Mouse (Mus musculus) limb, embryonic 11.5 days (tissue): ENCODE results near the gene Engase. TPM values are rescaled to one million over a fixed set of nuclear protein-coding genes. Genes with fewer than 3 reads are reported as not detected.

ENCODE experiments used
- ATAC-seq: fragments of 200-750 bp; cut with Nextera tagmentation; 2 replicates; pipeline ENCODE4 v1.8.0; 2017; ENCODE audit warnings: low read depth; ENCODE audit not compliant: insufficient number of reproducible peaks, low FRiP score, low TSS enrichment
- DNase-seq: peaks from one replicate; pipeline ENCODE4 v3.0.0-alpha.2; 2015; ENCODE audit warnings: low spot score
- H3K27ac ChIP-seq: fragments of 300-500 bp; sonication (generic); replicated peaks from 2 replicates; pipeline ENCODE4 v1.5.1; 2014; ENCODE audit warnings: low read depth, mild to moderate bottlenecking, low read length
- H3K27me3 ChIP-seq: fragments of 300-500 bp; sonication (generic); 2 replicates; pipeline ENCODE4 v1.6.1; 2014; ENCODE audit warnings: mild to moderate bottlenecking, low read length, mixed read lengths; ENCODE audit not compliant: control insufficient read depth, insufficient read depth
- H3K36me3 ChIP-seq: fragments of 300-500 bp; sonication (generic); 2 replicates; pipeline ENCODE4 v1.6.1; 2014; ENCODE audit warnings: mild to moderate bottlenecking, low read length, moderate library complexity, mixed read lengths; ENCODE audit not compliant: control insufficient read depth, insufficient read depth
- H3K4me1 ChIP-seq: fragments of 300-500 bp; sonication (generic); 2 replicates; pipeline ENCODE4 v1.6.1; 2014; ENCODE audit warnings: low read length, mixed read lengths; ENCODE audit not compliant: control insufficient read depth, insufficient read depth
- H3K4me2 ChIP-seq: fragments of 300-500 bp; sonication (generic); 2 replicates; pipeline ENCODE4 v1.6.1; 2014; ENCODE audit warnings: low read depth, mild to moderate bottlenecking, moderate library complexity; ENCODE audit not compliant: severe bottlenecking
- H3K4me3 ChIP-seq: fragments of 300-500 bp; sonication (generic); 2 replicates; pipeline ENCODE4 v1.5.1; 2014; ENCODE audit warnings: low read depth, low read length
- H3K9ac ChIP-seq: fragments of 300-500 bp; sonication (generic); 2 replicates; pipeline ENCODE4 v1.6.1; 2014; ENCODE audit warnings: mild to moderate bottlenecking, low read length
- H3K9me3 ChIP-seq: fragments of 300-500 bp; sonication (generic); 2 replicates; pipeline ENCODE4 v1.6.1; 2016; ENCODE audit warnings: low read length; ENCODE audit not compliant: control insufficient read depth
- WGBS: fragments of 180-500 bp; shearing (Covaris S2); extraction: QIAGEN DNeasy Blood & Tissue Kit; methylation state at CpG from one replicate; pipeline ENCODE4 v1.1.7; 2014; 5-methylcytosine and 5-hydroxymethylcytosine counted together
- polyA plus RNA-seq: library from polyadenylated mRNA; unstranded; fragments of >200 nt; fragmentation: Nextera tagmentation; extraction: Ambion mirVana; gene quantifications from 2 replicates; pipeline ENCODE4 v1.2.1, GENCODE M21; 2014

Engase gene
- polyA plus RNA-seq, 1 experiment from 2014 or later: 4.8 TPM

DNA sequence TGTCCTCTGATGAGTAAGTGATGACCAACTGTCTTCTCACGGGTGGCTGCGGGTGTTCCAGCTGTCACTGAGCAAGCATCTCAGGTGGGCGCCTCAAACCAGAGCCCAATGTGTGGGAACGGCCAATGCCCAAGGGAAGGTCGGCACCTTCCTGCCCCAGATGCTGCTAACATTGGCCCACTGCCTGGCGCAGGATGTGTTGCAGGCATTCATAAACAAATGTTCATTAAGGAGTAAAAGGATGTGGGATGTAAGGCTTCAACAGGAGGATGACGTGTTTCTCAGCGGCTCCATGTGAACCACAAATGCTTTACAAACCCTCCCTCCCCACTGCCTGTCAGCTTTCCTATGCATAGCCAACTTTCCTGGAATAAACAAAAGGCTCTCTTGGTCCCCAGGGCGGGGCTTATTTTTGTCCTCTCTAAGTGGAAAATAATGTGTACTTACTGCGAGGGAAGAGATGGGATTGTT lies 43.2 kb upstream of the Engase start:
- peak overlapping the region; percentile 45; the same call in 1 of the 2 replicates for H3K9ac ChIP-seq
- H3K4me1 ChIP-seq: peaks cover 38% of the 10 kb centered on the region

DNA sequence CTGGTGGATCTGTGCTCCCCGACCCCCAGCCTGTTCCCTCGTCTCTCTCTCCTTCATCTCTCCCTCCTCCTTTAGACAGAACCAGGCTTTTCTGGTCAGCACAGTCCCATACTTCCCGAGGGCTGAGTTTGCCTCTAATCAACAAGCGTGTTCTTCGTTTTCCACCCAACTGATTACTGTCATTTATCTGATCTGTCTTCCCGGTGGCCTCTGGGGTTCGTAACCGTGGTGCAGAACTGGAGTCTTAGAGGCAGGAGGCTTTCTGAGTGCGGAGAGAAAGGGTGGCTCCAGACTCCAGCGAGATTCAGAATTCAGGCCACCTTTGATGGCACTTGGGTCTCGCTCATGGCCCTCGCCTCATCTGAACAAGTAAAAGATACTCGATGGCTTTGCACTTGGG lies 42.5 kb upstream of the Engase start:
- Histone ChIP-seq H3K4me2 (peak overlapping the region; percentile 28; the same call in 1 of the 2 replicates), H3K27ac (no peak overlapping the region), H3K27me3 (no peaks in the 10 kb centered on the region), H3K36me3 (no peaks in the 10 kb centered on the region), H3K9ac (peak overlapping the region; percentile 45; the same call in 1 of the 2 replicates), H3K9me3 (no peaks in the 10 kb centered on the region), H3K4me1 (peaks cover 39% of the 10 kb centered on the region), H3K4me3 (0 out of 2 replicates have a peak overlapping the region, but pooled peaks have one; percentile 12)
- DNase-seq (no peak), ATAC-seq (no peak)
- WGBS: 37% methylated on average over 13 of the region's 13 CpGs

More for the DNA sequence above, 43.2 kb upstream of the Engase start:
- Histone ChIP-seq H3K27me3 (no peaks in the 10 kb centered on the region), H3K9me3 (no peaks in the 10 kb centered on the region), H3K27ac (no peak overlapping the region), H3K4me3 (no peak overlapping the region), H3K36me3 (no peaks in the 10 kb centered on the region), H3K4me2 (peak overlapping the region; percentile 28; the same call in 1 of the 2 replicates)
- 75% methylated on average over 10 of the region's 10 CpGs for WGBS
- ATAC-seq: no peak
- no peak for DNase-seq

DNA sequence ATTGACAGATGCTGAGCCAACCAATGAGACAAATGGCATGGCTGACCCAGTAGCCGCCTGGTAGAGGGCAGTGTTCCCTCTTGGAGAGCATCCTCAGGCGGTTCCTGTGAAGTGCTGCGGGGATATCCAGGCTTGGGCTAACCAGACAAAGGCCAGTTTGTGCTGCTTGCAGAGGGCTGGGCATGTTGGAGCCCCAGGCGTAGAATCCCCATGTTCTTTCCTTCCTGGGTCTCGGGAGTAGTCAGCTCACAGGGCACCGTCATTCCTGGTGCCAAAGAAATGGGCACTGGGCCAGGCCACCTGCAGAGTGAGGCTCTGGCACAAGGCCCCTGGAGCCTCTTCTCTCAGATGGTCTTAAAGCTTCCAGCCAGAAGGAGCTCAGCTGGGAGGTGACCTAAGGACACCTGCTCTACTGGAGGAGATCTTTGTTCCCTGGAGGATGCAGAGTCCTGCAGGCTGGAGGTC lies 40.1 kb upstream of the Engase start:
- no peaks in the 10 kb centered on the region for H3K36me3 ChIP-seq

DNA sequence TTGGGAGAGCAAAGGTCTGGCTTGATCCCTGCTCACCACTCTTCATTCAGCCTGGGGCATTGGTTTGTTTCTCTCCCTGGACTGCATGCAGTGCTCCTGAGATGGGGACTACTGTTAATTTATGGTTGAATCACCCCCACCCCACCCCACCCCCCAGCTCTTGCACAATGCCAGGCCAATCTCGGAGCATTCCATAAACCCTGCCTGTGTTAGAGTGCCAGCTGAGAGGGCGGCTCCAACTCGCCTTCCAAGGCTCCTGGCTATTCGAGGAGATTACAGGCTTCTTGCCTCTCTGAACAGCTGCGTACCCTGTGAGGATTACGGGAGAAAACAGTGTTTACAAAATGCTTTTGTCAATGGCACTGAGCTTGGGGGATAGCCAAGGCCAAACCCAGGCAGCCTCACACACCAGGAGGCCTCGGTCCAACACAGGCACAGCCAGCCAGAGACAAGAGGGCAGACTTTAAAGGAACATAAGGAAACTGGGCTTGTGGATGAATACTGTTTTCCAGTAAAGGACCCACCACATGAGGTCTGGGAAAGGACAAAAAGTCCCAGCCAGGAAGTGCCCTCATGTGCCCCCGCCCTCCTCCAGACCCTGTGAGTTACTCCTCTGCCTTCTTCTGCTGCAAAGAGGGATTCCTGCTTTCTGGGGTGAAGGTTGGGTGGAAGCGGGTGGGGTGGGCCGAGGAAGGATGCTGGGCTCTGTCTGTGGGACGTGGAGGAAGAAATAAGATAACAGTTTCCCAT lies 37.8 kb upstream of the Engase start:
- no peak for ATAC-seq
- Histone ChIP-seq H3K4me1 (peaks cover 29% of the 10 kb centered on the region), H3K27me3 (no peaks in the 10 kb centered on the region), H3K36me3 (no peaks in the 10 kb centered on the region), H3K4me3 (no peak overlapping the region), H3K9ac (no peak overlapping the region; the same call in 1 of the 2 replicates), H3K27ac (no peak overlapping the region), H3K9me3 (no peaks in the 10 kb centered on the region), H3K4me2 (no peak overlapping the region)
- no peak for DNase-seq
- 42% methylated on average over 11 of the region's 11 CpGs for WGBS

More for the DNA sequence above, 40.1 kb upstream of the Engase start:
- Histone ChIP-seq H3K27me3 (no peaks in the 10 kb centered on the region), H3K9ac (no peak overlapping the region), H3K4me1 (peaks cover 35% of the 10 kb centered on the region), H3K4me2 (no peak overlapping the region), H3K9me3 (no peaks in the 10 kb centered on the region), H3K4me3 (no peak overlapping the region), H3K27ac (no peak overlapping the region)
- 60% methylated on average over 6 of the region's 6 CpGs for WGBS
- ATAC-seq (no peak), DNase-seq (no peak)

DNA sequence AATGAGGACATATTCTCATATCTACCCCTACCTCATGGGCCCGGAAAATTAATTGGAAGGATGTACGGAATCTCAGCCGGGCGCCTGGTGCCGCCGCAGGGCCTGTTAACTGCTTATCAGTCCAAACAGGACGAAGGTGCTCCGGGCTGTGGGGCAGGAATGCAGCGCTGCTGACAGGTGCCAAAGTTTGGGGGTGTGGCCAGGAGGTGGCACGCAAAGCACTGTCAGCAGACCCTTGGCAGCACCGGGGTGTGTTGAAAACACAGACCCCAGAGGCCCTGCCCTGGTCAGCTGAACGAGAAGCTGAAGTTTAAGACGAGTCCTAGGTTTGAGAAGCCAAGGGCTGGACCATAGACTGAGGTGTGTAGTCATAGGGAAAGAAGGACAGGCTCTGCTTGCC lies 33.9 kb upstream of the Engase start:
- Histone ChIP-seq H3K4me3 (no peak overlapping the region), H3K9ac (no peak overlapping the region), H3K27me3 (no peaks in the 10 kb centered on the region), H3K4me1 (peaks cover 14% of the 10 kb centered on the region), H3K9me3 (no peaks in the 10 kb centered on the region), H3K27ac (no peak overlapping the region), H3K4me2 (no peak overlapping the region), H3K36me3 (no peaks in the 10 kb centered on the region)
- 80% methylated on average over 13 of the region's 13 CpGs for WGBS
- no peak for DNase-seq
- ATAC-seq: no peak

DNA sequence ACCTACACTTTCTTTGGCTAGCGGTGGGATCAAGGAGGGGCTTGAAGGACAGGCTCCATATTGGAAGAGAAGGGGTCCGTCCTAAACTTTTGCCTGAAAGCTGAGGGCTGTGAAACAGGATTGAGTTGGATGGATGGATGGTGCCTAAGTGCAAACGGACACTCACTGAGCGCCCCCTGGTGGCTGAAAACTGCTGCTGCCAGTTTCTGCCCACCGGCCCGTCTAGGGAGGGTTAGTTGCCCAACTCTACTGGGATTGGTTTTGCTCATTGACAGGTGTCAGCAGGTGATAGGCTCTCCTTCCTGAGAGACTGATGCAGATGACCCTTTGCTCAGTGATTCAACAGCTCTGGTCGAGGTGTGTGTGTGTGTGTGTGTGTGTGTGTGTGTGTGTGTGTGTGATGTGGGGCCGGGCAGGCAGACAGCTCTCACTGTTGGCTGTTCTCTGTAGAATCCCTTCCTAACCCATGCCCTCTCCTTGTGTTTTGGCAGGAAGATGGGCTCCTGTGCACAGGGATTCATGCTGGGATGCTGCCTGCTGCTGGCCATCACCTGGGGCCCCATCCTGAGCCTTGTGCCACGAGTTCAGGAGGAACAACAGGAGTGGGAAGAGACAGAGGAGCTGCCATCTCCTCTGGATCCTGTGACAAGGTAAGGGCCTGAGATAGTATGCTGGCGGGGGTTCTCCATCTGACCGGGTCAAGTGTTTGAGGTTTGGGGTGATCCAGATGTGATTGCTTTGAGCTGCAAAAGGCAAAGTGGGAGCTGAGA lies 33.2 kb upstream of the Engase start:
- DNase-seq (peak; percentile 88), ATAC-seq (no peak; the same call in 1 of the 2 replicates)
- WGBS: 29% methylated on average over 11 of the region's 11 CpGs
- H3K4me1 ChIP-seq: peaks cover 13% of the 10 kb centered on the region
- no peaks in the 10 kb centered on the region for H3K36me3 ChIP-seq
- no peak overlapping the region for H3K27ac ChIP-seq
- no peaks in the 10 kb centered on the region for H3K9me3 ChIP-seq
- H3K9ac ChIP-seq: no peak overlapping the region
- H3K27me3 ChIP-seq: no peaks in the 10 kb centered on the region
- no peak overlapping the region for H3K4me2 ChIP-seq
- H3K4me3 ChIP-seq: no peak overlapping the region

DNA sequence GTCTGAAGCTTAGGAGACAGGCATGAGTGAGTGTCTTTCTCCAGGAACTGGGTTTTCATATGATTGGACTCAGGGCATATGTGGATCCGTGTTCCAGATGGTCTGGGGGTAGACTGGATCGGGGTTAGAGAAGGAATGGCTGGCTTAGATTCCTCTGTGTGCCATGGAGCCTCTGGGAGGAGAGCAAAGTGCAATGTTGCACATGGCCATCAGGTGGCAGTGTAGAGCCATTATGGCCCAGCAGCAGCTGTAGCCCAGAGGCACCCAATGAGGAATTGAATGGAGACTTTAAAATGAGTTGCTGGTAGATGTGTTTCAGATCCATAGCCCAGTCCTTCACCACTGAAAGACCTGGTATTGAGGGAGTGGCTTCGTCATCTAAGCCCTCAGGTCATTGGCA lies 30.8 kb upstream of the Engase start:
- H3K4me1 ChIP-seq: 0 out of 2 replicates have a peak, but pooled peaks cover 7% of the 10 kb centered on the region
- no peak overlapping the region for H3K4me2 ChIP-seq
- no peak overlapping the region for H3K27ac ChIP-seq
- no peak overlapping the region for H3K4me3 ChIP-seq
- H3K36me3 ChIP-seq: no peaks in the 10 kb centered on the region
- DNase-seq (peak; percentile 88), ATAC-seq (no peak; the same call in 1 of the 2 replicates)
- H3K9me3 ChIP-seq: no peaks in the 10 kb centered on the region
- 11% methylated on average over 3 of the region's 3 CpGs for WGBS
- H3K27me3 ChIP-seq: no peaks in the 10 kb centered on the region
- no peak overlapping the region for H3K9ac ChIP-seq

DNA sequence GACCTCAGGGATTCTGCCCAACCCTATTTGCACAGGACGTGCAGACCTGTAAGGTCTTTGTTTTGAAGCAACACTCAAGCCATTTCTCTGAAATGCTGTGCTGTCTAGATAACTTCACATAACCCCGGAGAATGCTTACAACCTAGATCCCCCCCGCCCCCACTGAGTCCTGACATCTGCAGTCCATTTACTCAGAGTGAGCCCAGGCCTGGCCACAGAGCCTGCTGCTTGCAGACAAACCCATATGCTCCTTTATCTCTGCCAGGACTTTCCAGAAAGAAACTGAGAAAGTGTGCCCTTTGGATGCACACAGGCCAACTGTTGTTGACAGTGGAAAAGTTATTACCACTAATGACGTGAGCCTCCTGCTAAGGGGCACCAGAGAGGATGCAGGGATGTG lies 29.3 kb upstream of the Engase start:
- no peak overlapping the region for H3K27ac ChIP-seq
- no peaks in the 10 kb centered on the region for H3K9me3 ChIP-seq
- no peak overlapping the region for H3K4me2 ChIP-seq
- DNase-seq (no peak), ATAC-seq (no peak)
- no peaks in the 10 kb centered on the region for H3K27me3 ChIP-seq
- no peak overlapping the region for H3K4me3 ChIP-seq
- 33% methylated on average over 4 of the region's 4 CpGs for WGBS
- H3K9ac ChIP-seq: no peak overlapping the region
- no peaks in the 10 kb centered on the region for H3K36me3 ChIP-seq
- H3K4me1 ChIP-seq: 0 out of 2 replicates have a peak, but pooled peaks cover 7% of the 10 kb centered on the region
